Mouse (Mus musculus) thymus, adult 18-20 months (tissue): ENCODE measurements around the gene Adamtsl4.

Experiments used
- DNase-seq, 2 experiments: peaks; one replicate each; pipeline ENCODE4 v3.0.0; 2022; ENCODE audit warnings: mixed read lengths in 2 of 2

Adamtsl4 gene

DNA sequence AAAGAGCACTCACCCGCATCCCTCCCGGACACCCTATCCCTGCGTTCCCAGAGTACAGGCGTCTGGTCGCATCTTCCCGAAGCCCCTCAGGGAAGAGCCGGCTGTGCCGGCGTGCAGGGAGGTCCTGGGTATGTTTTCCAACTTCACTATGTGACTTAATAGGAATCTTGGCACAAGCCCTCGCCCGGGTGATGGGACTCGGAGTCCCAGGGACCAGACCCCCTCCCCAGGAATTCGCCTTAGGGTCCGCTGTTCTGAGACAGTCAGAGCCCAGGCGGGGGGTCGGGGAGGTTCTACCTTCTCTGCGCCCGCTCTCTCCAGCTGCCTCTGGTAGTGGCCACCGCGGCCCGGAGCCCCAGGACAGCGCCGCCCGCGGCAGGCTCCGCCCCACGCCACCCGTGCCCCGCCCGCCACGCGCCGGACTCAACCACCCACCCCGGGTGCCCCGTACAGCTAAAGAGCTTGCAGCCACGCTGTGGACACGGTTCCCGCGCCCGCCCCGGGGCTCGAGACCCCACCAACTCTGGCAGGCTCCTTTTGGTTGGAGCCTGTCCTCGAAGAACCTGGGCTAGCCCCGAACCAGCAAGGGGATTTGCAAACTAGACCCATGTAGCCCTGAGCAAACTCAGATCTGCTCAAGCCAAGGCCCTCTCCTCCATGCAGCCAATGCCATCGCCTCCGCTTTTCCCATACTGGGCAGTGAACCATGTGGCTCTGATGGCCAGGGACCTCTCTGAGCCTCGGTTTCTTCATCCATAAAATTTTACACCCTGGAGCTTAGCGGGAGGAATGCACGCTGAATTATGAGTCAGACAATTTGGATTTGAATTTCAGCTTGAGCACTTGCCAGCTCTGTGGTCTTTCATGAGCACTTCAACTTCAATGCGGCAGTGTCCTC, at the start of gene Adamtsl4:
Gene Adamtsl4 (minus strand): TSS at position 394 of the 898 bp plus-strand sequence.
- no peak for DNase-seq

DNA sequence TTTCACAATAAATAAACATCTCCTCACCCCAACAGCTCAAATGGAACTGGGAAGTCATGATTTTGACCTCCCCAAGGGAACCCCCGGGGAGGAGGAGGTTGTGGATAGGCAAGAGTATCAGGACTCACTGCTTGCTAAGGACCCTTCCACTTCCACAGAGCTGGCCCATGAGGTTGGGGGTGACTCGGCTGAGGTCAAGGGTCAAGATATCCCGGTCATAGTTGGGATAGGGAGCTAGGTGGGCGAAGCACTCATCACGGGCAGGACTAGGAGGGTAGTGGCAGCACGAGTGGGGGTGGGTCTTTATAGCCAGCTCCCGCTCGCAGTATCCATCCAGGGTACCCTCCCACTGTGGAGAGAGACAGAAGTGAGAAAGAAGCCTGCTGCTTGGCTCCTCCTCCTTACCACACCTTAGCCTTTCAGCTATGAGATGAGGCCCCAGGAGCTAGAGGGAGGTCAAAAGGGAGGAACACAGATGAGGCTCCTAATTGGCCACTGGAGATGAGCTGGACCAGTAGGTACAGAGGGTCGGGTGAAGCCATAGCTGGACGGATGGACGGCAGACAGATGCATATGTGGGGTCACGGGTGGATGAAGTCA, 47.5 kb upstream of the Adamtsl4 start:
- DNase-seq: no peak

DNA sequence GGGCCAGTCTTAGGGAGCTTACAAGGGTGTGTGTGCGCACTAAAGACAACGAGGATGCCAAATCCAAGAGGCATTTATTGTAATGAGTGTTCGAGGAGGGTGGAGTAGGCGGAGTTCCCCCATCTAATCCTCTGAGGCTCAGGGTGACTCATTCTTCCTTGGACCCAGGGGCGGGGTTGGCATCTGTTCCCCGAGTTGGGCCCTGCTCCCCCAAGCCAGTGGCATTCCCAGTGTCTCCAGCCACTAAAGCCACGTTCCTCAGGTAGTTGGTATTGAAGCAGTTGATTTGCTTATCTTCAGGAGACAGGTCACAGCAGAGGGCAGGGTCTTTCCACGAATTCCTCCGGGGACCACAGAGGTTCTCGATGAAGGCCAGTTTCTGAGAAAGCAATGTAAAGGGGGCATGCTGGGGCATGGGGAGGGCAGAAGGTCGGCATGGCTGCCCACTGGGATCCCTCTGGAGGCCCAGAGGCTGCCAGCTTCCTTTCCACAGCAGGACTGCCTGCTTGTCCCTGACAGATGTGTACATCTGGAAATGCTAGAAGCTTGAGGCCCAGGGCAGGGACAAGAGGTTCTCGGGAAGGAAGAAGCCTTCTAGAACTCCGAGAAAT, 46.5 kb upstream of the Adamtsl4 start:
- DNase-seq: no peak

DNA sequence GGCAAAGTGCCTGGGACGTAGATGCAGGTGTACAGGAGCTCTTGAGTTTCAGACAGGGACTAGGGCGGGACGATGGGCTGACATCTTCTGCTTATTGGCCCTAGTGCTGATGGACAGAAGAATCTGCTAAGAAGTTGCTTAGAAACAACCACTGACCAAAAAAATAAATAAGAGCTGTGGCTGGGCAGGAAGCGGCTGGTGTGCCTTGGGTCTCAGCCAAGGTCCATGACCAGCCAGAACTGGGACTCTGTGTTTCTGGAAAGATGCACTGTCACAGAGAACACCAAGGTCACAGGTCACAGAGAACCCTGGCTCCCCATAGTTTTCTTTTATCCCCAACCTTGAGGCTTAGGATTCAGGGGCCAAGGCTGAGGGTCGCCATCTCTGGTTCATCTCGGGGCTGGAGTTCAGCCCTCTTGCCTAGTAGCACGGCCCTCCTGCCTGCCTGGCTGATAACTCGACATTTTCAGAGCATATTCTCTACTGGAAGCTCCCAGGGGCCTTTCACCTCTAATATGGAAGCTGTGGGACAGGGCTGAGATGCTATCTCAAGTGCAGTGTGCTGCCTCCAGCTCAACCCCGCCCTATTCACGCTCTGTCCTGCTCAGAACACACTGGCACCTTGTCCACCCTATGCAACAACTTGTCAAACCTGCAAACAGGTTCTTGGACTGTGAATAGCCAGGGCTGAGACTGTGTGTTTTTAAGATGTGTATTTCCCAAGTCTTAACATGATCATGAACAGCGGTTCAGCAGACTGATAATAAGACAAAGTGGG, 45.2 kb upstream of the Adamtsl4 start:
- DNase-seq: no peak

DNA sequence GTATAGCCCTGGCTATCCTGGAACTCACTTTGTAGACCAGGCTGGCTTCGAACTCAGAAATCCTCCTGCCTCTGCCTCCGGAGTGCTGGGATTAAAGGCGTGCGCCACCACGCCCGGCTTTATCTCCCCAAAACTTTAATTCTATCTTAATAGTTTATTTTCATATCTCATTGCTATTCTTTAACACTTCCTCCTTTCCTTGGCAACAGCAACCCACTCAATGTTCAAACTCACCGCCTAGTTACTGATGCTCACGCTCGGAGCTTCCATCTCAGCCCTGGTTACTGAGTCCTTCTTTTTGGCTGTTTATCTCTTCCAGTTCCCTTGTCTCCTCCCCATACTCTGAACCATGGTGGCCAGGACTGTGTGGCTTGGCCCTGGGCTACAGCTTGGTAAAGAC, 44.6 kb upstream of the Adamtsl4 start:
- DNase-seq: no peak

DNA sequence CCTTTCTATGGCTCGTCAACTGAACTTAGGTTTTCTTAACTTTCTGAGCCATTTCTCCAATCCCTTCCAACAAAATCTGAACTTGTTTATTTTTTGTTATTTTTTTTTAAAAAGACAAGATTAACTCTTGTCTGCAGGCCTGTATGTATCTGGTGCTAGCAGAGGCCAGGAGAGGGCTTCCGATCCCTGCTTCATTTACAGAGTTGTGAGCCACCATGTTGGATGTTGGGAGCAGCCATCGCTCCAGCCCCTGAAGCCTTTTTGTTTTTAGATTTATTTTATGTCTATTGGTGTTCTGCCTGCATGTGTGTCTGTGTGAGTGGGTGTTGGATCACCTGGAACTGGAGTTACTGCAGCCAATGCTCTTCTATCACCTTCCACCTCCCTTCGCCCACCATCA, 44.1 kb upstream of the Adamtsl4 start:
- no peak for DNase-seq

DNA sequence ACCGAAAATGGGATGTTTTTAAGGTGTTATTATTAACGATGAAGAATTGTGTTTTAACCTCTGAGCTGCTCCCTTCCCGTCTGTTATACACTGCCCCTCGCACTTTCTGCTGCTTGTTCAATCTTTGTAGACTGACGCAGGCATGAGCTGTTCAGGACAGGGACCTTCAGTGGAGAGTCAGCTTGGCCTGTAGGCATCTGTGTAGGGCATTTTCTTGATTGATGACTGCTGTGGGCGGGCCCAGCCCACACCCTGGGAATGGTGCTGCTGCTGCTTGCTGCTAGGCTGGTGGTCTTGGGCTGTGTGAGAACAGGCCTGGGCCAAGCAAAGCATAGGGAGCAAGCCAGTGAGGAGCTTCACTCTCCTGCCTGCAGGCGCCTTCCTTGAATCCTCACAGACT, 42.7 kb upstream of the Adamtsl4 start:
- DNase-seq: no peak

DNA sequence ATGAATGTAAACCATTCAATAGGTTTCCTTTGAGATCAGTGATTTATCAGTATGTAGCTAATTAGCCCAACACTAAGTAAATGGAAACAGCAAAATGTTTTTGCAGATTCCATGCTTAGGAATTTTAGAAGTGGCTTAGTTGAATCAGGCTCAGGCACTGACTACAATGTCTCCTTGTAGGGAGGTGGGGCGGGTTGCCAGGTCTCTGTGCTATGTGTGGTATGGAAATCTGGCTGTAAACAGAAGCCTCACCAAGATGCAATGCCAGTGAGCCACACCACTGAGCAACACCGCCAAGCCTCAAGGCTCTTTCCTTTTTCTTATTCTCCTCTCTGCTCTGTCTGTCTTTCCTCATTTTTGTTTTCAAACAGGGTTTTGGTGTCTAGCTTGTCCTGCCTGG, 41.2 kb upstream of the Adamtsl4 start:
- no peak for DNase-seq

DNA sequence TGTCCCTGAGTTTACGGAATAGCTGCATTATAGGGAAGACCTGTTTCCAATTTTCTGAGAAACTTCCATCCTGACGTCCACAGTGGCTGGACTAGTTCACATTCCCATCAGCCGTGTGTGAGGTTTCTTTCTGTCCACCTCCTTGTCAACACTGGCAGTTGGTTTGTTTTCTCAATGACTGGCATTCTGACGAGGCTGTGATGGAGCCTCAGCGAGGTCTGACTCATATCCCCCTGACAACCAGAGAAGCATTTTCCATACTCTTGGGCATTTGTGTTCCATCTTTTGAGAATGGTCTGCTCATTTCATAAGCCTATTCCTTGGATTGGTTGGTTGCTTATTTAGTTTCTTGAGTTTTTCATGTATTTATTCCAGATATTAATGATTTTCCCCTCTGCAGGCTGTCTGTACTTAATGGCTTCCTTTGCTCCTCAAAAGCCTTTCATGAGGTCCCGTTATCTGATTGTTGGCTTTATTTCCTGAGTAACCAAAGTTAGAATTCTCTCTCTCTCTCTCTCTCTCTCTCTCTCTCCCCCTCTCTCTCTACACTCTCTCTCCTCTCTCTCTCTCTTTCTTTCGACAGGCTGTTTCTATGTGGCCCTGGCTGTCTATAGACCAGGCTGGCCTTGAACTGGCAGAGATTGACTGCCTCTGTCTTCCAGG, 39.1 kb upstream of the Adamtsl4 start:
- no peak for DNase-seq

DNA sequence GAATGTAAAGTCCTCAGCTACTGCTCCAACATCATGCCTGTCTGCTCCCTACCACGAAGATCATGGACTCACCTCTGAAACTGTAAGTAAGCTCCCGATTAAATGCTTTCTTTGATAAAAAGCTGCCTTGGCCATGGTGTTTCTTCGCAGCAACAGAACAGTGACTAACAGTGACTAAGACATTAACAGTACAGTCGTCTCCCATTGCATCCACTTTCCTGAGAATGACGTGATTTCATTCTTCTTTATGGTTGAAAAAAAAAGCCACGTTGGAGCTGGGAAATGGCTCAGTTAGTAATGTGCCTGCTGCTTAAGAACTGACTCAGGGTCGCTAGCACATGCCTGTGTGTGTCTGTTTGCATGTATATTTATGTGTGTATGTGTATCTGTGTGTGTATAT, 38.1 kb upstream of the Adamtsl4 start:
- no peak for DNase-seq

DNA sequence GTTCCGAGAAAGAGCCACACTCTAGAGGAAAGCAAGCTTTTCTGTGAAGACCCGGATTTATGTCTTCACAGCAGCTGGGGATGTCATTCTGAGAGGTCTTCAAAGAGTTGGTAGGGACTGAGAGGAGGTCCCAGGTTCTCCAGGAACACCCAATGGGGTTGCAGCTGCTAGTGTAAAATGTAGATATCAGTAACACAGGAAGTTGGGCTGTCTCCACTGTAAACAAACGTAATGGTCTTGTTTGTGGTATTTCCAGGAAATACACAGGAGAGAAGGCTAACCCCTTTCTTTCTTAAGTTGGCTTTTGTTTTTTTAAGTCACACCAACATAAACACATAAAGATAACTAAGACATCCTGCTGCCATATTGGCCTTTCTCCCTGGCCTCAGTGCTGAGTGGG, 34.7 kb upstream of the Adamtsl4 start:
- DNase-seq: no peak

DNA sequence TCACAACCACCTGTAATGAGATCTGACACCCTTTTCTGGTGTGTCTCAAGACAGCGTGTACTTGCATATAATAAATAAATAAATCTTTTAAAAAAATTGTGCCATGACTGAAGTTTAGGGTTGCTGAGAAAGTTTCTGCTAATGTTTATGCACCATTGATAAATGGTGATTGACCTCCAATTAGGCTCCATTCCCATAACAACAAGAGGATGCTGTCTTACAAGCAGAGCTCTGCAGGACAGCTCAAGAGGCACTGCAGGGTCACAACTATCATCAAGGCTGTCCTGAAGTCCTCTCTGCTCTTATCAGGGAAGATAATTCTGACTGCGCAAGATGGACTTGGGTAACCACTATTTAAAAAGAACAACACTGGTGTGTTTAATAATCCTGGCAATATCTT, 30.4 kb upstream of the Adamtsl4 start:
- no peak for DNase-seq

DNA sequence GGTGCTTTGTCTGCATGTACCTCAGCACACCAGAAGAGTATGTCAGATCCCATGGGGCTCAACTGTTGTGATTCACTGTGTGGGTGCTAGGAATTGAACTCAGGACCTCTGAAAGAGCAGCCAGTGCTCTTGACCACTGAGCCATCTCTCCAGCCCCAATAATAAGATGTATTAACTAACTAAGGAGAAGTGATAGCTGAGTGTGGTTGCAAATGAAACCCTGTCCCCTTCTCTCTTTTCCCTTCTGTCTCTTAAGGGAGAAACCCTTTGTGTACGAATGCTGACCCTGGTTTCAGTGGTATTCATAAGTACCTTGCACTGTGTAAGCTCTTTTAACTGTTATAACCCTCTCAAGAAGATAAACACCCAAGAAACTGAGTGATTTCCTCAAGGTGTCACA, 28.4 kb upstream of the Adamtsl4 start:
- DNase-seq: no peak

DNA sequence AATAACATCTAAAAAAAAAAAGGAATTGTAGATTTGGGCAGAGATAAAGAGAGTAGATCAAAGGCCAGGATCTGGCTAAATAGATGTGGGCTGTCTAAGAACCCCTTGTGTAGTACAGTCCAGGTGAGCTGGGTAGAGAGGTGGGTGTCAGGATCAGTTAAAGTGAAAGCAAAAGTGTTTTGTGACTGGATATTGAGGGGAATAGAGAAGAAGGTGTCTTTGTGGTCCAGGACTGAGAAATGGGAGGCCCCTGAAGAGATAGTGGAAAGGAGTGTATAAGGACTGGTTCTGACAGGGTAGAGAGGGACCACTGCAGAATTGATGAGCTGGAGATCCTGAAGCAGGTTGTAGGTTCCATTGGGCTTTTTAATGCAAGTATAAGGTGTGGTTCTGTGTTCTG, 22.2 kb upstream of the Adamtsl4 start:
- DNase-seq: no peak

DNA sequence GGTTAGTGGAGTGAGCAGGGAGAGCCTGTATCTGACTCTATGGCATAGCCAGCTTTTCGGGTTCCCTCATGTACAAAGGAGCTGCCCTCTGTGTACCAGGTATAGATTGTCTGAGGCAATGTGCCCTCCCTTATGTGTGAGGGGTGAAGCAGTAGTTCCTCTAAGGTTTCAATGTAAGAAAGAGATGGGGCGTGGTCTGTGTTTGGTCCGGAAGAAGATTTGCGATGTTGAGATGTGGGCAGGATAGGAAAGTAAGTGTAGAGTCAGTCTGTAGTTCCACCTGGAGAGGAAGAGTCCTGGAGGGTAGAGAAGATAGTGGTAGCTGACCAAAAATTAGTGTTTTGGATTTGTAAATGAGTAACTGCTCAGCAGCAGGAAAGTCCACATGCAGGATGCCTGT, 21.3 kb upstream of the Adamtsl4 start:
- no peak for DNase-seq

DNA sequence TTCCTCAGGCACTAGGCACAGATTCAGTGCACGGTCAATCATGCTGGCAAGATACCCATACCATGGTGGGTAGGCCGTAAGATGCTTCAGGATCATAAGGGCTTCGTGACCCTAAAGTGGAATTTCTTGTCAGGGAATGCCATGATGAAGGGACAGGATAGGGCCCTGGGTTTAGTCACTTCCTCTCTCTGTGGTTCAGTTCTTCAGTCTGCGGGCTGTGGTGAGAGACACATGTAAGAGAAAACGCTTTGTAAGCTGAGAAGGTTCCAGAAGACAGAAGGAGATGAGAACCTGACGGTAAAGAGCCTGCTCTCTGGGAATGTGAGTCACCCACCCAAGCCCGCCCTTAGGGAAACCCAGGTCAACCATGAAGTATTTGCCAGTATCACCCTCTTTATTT, 19.8 kb upstream of the Adamtsl4 start:
- DNase-seq: peak in 1 of 2 experiments; percentile 40

DNA sequence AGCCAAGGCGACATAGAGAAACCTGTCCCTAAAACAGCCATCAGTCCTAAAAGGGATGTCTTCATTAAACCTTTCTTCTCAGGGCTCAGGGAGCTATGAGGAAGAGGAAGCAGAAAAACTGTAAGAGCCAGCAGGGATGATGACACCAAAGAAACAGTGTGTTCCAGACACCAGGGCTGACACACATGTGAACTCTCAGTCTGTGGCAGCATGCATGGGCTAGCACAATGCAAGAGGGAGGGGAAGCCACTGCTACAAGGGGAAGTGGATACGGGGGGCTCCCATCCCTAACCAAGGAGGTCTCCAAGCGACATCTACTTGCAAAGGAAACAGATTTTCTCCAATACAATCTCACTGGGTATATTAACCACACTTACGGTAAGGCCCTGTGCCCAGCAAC, 18.6 kb upstream of the Adamtsl4 start:
- no peak for DNase-seq

DNA sequence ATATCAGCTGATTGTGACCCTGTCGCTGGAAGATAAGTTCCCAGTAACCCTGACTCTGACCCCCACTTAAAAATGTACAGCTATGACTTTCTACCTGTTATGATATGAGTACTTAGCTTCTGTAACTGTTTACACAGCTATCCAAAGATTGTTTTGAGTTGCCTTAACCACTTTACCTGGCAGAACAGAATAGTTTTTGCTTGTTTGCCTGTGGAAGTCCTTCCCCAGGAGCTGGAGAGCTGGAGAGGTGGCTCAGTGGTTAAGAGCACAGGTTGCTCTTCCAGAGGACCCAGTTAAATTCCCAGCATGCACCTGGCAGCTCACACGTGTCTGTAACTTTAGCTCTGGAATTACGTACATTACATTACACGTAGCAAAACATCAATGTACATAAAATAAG, 16.9 kb upstream of the Adamtsl4 start:
- DNase-seq: no peak

DNA sequence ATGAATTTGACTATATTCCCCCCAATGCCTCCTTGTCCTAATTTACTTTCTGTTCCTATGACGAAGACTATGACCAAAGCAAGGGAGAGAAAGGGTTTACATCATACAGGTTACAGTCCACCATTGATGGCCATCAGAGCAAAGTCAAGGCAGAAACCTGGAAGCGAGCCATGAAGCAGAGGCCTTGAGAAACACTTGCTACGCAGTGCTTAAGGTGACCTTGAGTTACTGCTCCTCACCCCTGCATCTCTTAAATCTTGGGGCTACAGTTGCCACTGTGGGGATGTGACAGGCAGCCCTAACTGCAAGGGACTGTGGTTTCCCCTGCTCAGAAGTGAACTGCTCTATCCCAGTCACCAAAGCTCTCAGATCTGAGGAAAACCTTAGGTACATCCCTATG, 15.6 kb upstream of the Adamtsl4 start:
- DNase-seq: no peak

DNA sequence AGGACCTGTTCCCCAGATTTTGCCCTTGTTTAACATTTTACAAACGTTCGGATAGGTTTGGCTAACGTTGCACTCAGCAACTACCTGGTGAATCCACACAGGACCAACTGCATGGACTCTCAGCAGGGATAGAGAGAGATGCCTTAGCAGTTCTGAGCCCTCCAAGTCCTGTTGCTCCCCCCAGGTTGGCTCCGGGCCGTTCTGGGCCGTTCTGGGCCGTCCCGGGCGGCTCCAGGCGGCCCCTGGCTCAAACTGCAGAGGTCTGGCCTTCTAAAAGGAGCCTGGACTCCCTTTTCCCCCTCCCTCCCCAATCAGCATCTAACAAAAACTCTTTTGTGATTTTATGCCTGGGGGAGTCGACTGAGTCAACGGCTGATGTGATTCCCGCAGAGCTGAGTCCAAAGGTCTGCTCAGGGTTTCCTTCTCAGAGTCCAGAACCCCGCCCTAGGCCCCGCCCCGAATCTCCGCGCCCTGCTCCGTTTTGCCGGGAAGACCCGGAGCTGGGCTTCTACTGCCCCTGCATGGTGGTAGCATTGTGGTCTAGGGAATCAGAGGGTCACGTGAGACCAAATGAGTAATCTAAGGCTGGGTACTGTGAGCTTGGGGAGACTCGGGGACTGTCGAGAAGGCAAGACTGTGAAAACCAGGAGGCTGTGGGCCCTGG, 14.3 kb upstream of the Adamtsl4 start:
- DNase-seq: no peak

DNA sequence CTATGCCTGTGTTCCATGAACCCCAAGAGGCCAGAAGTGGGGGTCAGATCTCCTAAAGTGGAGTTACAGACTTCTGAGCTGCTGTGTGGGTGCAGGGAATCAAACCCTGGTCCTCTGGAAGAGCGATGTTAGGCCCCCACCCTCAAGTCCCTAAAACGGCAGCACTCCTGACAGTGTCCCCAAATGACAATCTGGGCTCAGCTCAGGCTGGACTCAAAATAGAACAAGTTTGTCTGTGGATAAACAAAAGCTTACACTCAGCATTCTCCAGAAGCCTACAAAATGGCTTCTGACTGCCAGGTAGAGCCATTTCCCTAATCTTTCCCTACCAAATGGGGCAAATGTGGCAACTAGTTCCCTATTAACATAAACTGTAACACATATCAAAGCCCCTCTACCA, 13.4 kb upstream of the Adamtsl4 start:
- DNase-seq: no peak

DNA sequence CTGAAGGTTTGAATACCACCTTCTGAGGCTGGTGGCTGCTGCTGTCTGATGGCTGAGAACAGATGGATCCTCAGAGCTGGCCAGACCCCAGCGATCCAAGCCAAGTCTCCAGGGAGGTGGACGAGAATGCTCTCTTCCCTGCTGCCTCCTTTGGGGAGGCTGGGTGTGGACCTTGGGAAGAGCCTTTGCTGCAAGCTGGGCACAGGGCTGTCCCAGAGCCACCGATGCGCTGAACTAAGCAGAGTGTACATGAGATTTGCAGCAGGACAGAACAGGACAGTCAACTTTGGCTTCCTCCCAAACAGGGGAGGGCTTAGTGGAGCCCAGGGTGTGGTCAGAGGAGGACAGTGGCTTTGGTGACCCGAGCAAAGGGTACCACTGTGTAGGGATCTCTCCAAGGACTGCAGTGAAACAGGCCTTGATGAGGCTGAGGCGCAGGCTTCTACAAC, 12.5 kb upstream of the Adamtsl4 start:
- no peak for DNase-seq
